Mouse (Mus musculus): ENCODE measurements at regions not wholly inside any gene's neighbourhood (a gene's known extent, or its start where the extent isn't known, plus 50 kb on each side); places are given as distances from the start of the nearest gene placed in this dataset.
"Not testable (repeated sequence)": the region's sequence is repeated elsewhere in the genome, so short reads cannot be mapped to it uniquely, and the experiment has no call there.

DNA sequence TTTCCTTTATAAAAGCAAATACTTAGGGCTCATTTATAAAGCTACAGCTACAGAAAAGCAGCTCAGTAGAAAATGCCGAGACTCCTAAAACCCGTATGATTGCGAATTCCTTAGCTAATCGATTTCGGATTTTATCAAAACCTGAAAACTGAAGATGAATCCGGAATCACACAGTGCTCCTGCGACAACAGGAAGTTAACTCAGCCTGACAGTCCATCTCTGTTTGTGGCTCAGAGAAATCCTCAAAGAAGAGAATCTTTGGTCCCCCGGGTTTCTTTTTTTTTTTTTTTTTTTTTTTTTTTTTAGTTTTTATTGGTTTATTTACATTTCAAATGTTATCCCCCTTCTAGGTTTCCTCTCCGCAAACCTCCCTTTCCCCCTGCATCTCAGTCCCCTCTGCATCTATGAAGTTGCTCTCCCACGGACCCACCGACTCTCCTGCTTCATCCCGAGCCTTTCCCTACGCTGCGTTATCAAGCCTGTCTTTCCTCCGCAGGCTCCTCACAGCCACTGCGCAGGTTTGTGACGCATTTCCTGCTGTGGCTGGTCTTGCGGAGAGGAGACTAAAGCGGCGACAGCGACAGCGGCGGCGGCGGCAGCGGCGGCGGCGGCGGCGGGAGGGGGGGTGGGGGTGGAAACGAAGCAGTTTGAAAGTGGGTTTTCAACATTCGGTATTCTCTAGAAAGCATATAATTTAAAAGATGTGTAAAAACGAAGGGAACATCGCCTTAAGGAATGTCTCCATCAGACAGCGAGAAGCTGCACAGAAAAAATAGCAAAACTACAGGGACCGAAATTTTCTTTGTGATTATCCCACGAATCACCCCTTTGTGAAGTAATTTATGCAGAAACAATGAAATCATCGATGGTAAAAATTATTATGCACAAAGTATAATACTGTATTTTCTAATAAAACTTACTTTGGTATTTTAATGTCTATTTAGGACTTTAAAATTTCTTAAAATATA lies 352.3 kb upstream of the Snrpn start:
- not testable (repeated sequence) for H3K27me3 ChIP-seq (ENCODE audit: control insufficient read depth, insufficient read depth, low read length); H3K9ac ChIP-seq (replicated peaks; ENCODE audit: low read depth, low read length); H3K27ac ChIP-seq (ENCODE audit: low read length); H3K36me3 ChIP-seq (ENCODE audit: control insufficient read depth, insufficient read depth, low read length); H3K9me3 ChIP-seq (ENCODE audit: control insufficient read depth, low read depth, low read length); H3K4me2 ChIP-seq (replicated peaks; ENCODE audit: low read depth, low read length); H3K4me1 ChIP-seq (ENCODE audit: control insufficient read depth, insufficient read depth, low read length)
- 13% methylated on average over 39 of the region's 39 CpGs for WGBS
- H3K4me3 ChIP-seq (ENCODE audit: low read depth, low read length): peak overlapping the region; percentile 23
- ATAC-seq (ENCODE audit: insufficient number of reproducible peaks, insufficient read depth, low FRiP score, low read depth): peak; percentile 86; the same call in 1 of the 2 replicates

DNA sequence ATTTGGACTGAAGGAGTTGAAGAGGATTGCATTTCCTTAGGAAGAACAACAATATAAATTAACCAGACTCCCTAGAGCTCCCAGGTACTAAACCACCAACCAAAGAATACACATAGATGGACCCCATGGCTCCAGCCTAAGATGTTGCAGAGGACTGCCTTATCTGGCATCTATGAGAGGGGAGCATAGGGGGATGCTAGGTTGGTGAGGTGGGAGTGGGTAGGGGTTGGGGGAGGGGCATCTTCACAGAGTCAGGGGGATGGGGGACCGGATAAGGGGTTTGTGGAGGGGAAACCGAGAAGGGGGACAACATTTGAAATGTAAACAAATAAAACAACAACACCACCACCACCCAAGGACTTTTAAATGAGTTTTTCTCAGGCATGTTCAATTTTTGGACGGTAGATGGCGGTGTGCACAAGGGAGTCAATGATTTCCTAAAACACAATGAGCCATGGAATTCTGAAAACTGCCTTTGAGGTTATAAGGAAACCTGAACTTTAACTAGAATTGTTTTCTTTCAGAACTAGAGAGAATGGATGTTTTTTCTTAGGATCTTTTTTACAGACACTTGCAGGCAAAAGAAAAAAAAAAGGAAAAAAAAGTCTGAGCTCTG lies 347.9 kb upstream of the Snrpn start:
- H3K4me2 ChIP-seq (replicated peaks; ENCODE audit: low read depth, low read length); ATAC-seq (ENCODE audit: insufficient number of reproducible peaks, insufficient read depth, low FRiP score, low read depth); H3K27ac ChIP-seq (ENCODE audit: low read length); H3K27me3 ChIP-seq (ENCODE audit: control insufficient read depth, insufficient read depth, low read length); H3K9me3 ChIP-seq (ENCODE audit: control insufficient read depth, low read depth, low read length); H3K36me3 ChIP-seq (ENCODE audit: control insufficient read depth, insufficient read depth, low read length); H3K4me3 ChIP-seq (ENCODE audit: low read depth, low read length); H3K9ac ChIP-seq (replicated peaks; ENCODE audit: low read depth, low read length); H3K4me1 ChIP-seq (ENCODE audit: control insufficient read depth, insufficient read depth, low read length): not testable (repeated sequence)
- WGBS: 4% methylated on average over 4 of the region's 4 CpGs

DNA sequence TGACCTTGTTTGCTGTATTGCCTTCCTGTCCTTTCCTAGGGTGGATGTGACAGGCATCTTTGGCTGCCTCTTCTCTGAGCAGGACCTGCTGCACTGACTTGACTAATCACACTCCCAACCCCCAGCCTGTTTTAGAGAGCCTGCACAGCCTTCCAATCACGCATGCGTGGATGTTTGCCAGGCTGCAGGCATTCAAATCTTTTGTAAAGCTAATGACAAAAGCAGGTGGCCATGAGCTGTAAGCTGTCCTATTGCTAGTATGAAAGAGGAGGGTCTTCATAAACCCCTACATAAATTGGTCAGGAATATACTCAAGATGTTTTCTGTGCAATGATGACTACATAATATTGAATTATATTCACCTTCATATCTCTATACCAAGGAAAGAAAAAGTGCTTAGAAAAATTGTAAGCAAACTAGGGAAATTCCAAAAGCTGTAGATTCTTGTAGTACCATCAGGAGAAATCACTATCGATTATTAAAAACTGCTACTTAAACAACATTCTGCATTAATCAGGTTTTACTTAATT lies 310.1 kb upstream of the Snrpn start:
- H3K36me3 ChIP-seq (ENCODE audit: control insufficient read depth, insufficient read depth, low read length); H3K4me1 ChIP-seq (ENCODE audit: control insufficient read depth, insufficient read depth, low read length); H3K9ac ChIP-seq (replicated peaks; ENCODE audit: low read depth, low read length); H3K4me2 ChIP-seq (replicated peaks; ENCODE audit: low read depth, low read length); H3K9me3 ChIP-seq (ENCODE audit: control insufficient read depth, low read depth, low read length); H3K27ac ChIP-seq (ENCODE audit: low read length); ATAC-seq (ENCODE audit: insufficient number of reproducible peaks, insufficient read depth, low FRiP score, low read depth); H3K4me3 ChIP-seq (ENCODE audit: low read depth, low read length); H3K27me3 ChIP-seq (ENCODE audit: control insufficient read depth, insufficient read depth, low read length): not testable (repeated sequence)
- 50% methylated on average over 3 of the region's 3 CpGs for WGBS

DNA sequence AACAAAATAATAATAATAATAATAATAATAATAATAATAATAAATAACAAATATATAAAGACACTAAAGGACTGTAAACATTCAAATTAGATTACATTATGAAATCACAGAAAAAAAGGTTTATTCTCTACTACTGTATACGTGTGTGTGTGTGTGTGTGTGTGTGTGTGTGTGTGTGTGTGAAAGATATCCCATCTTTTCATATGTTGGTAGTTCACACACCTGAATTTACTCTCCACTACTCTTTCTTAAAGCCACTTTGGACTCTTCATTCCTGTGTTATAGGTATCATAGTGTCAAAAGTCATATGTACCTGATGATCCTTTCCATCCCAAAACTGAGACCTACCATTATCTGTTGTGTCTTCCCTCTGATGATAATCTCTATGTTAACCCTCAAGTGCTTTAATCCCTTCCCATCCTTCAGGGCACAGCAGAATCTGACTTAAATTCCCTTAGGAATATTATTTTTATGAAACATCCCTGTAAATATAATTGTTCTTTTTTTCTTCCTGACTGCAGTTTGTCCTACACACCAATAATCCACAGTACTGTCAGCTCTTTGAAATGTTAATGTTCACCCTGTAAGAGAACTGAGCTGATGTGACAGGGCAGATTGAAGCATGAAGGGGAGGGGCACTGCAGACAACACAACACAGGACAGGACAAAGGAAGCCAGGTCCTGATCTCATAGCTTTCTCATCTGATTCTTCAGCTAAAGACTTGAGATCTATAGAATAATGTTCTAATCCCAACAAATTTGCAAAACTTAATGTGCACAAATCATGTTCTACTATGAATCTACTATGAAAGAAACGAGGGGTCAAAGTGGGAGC lies 309.4 kb upstream of the Snrpn start:
- H3K4me2 ChIP-seq (replicated peaks; ENCODE audit: low read depth, low read length); H3K36me3 ChIP-seq (ENCODE audit: control insufficient read depth, insufficient read depth, low read length); H3K27ac ChIP-seq (ENCODE audit: low read length); H3K4me1 ChIP-seq (ENCODE audit: control insufficient read depth, insufficient read depth, low read length); H3K27me3 ChIP-seq (ENCODE audit: control insufficient read depth, insufficient read depth, low read length); H3K9me3 ChIP-seq (ENCODE audit: control insufficient read depth, low read depth, low read length); H3K9ac ChIP-seq (replicated peaks; ENCODE audit: low read depth, low read length); ATAC-seq (ENCODE audit: insufficient number of reproducible peaks, insufficient read depth, low FRiP score, low read depth); H3K4me3 ChIP-seq (ENCODE audit: low read depth, low read length): not testable (repeated sequence)
- WGBS: 47% methylated on average over 2 of the region's 2 CpGs

DNA sequence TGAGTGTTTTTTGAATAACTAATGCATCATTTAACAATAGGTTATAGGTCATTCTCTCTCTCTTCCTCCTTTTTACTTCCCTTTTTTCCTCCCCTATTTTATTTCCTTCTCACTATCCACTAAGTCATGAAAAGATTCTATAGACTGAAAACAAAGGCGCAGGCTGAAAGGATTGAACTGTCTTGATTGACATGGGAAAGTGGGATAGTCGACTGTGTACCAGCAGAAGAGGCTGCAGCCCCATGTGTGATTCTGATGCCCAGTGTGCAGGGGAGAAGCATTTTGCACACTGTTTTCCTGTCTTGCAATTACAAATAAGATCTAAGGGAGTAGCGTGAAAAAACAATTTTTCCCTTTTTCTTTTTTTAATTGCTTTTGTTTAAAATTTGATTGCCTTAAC lies 298.8 kb upstream of the Snrpn start:
- no peak overlapping the region for H3K27ac ChIP-seq (ENCODE audit: low read length)
- ATAC-seq (ENCODE audit: insufficient number of reproducible peaks, insufficient read depth, low FRiP score, low read depth): no peak
- H3K9ac ChIP-seq (replicated peaks; ENCODE audit: low read depth, low read length): no peak overlapping the region
- WGBS: 70% methylated on average over 3 of the region's 3 CpGs
- H3K27me3 ChIP-seq (ENCODE audit: control insufficient read depth, insufficient read depth, low read length): no peaks in the 10 kb centered on the region
- no peak overlapping the region for H3K4me3 ChIP-seq (ENCODE audit: low read depth, low read length)
- no peaks in the 10 kb centered on the region for H3K9me3 ChIP-seq (ENCODE audit: control insufficient read depth, low read depth, low read length)
- H3K4me2 ChIP-seq (replicated peaks; ENCODE audit: low read depth, low read length): no peak overlapping the region
- H3K4me1 ChIP-seq (ENCODE audit: control insufficient read depth, insufficient read depth, low read length): no peaks in the 10 kb centered on the region
- H3K36me3 ChIP-seq (ENCODE audit: control insufficient read depth, insufficient read depth, low read length): no peaks in the 10 kb centered on the region

DNA sequence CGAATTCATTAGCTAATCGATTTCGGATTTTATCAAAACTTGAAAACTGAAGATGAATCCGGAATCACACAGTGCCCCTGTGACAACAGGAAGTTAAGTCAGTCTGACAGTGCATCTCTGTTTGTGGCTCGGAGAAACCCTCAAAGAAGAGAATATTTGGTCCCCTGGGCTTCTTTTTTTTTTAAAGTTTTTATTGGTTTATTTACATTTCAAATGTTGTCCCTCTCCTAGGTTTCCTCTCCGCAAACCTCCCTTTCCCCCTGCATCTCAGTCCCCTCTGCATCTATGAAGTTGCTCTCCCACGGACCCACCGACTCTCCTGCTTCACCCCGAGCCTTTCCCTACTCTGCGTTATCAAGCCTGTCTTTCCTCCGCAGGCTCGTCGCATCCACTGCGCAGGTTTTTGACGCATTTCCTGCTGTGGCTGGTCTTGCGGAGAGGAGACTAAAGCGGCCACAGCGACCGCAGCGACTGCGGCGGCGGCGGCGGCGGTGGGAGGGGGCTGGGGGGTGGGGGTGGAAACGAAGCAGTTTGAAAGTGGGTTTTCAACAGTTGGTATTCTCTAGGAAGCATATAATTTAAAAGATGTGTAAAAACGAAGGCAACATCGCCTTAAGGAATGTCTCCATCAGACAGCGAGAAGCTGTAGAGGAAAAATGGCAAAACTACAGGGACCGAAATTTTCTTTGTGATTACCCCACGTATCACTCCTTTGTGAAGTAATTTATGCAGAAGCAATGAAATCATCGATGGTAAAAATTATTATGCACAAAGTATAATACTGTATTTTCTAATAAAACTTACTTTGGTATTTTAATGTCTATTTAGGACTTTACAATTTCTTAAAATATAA lies 251.2 kb upstream of the Snrpn start:
- WGBS: 13% methylated on average over 33 of the region's 33 CpGs
- not testable (repeated sequence) for H3K4me1 ChIP-seq (ENCODE audit: control insufficient read depth, insufficient read depth, low read length); H3K9me3 ChIP-seq (ENCODE audit: control insufficient read depth, low read depth, low read length); H3K36me3 ChIP-seq (ENCODE audit: control insufficient read depth, insufficient read depth, low read length); H3K27me3 ChIP-seq (ENCODE audit: control insufficient read depth, insufficient read depth, low read length); H3K9ac ChIP-seq (replicated peaks; ENCODE audit: low read depth, low read length)
- peak; percentile 84; the same call in 1 of the 2 replicates for ATAC-seq (ENCODE audit: insufficient number of reproducible peaks, insufficient read depth, low FRiP score, low read depth)
- peak overlapping the region; percentile 27 for H3K4me3 ChIP-seq (ENCODE audit: low read depth, low read length)
- peak overlapping the region; percentile 30 for H3K4me2 ChIP-seq (replicated peaks; ENCODE audit: low read depth, low read length)
- H3K27ac ChIP-seq (ENCODE audit: low read length): 0 out of 2 replicates have a peak overlapping the region, but pooled peaks have one; percentile 21

DNA sequence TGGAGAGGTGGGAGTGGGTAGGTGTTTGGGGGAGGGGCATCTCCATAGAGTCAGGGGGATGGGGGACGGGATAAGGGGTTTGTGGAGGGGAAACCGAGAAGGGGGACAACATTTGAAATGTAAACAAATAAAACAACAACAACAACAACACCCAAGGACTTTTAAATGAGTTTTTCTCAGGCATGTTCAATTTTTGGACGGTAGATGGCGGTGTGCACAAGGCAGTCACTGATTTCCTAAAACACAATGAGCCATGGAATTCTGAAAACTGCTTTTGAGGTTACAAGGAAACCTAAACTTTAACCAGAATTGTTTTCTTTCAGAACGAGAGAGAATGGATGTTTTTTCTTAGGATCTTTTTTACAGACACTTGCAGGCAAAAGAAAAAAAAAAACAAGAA lies 246.9 kb upstream of the Snrpn start:
- not testable (repeated sequence) for ATAC-seq (ENCODE audit: insufficient number of reproducible peaks, insufficient read depth, low FRiP score, low read depth); H3K9me3 ChIP-seq (ENCODE audit: control insufficient read depth, low read depth, low read length); H3K27ac ChIP-seq (ENCODE audit: low read length); H3K9ac ChIP-seq (replicated peaks; ENCODE audit: low read depth, low read length); H3K4me2 ChIP-seq (replicated peaks; ENCODE audit: low read depth, low read length); H3K27me3 ChIP-seq (ENCODE audit: control insufficient read depth, insufficient read depth, low read length); H3K36me3 ChIP-seq (ENCODE audit: control insufficient read depth, insufficient read depth, low read length); H3K4me3 ChIP-seq (ENCODE audit: low read depth, low read length); H3K4me1 ChIP-seq (ENCODE audit: control insufficient read depth, insufficient read depth, low read length)
- WGBS: 7% methylated on average over 5 of the region's 5 CpGs

Data from stomach, embryonic 14.5 days (tissue).